Mouse (Mus musculus): ENCODE measurements around the gene Trmt2a. TPM values are rescaled to one million over a fixed set of nuclear protein-coding genes. Genes with fewer than 3 reads are reported as not detected.
"Not testable (repeated sequence)": the region's sequence is repeated elsewhere in the genome, so short reads cannot be mapped to it uniquely, and the experiment has no call there.

Trmt2a gene
- polyA plus RNA-seq, 1 experiment, result 21.7 TPM

- H3K27me3 ChIP-seq (replicated peaks), result no peaks in the 10 kb centered on the region
- H3K4me3 ChIP-seq (replicated peaks), result no peak overlapping the region
- H3K36me3 ChIP-seq (replicated peaks; ENCODE audit: low read length), result peaks cover 91% of the 10 kb centered on the region
- H3K4me1 ChIP-seq, result peaks cover 3% of the 10 kb centered on the region; the same call in 1 of the 2 replicates
- H3K9me3 ChIP-seq, result no peaks in the 10 kb centered on the region
- no peak for TF ChIP-seq GATA1 (IDR thresholded peaks at IDR 0.05; ENCODE audit: borderline replicate concordance, low read length)
- TF ChIP-seq FLI1 (IDR thresholded peaks at IDR 0.05; ENCODE audit: low read length), result no peak
Observed at GRCm38 (mm10) chr16:18275166-18275565, 26.7 kb downstream of the Trmt2a start.

DNA sequence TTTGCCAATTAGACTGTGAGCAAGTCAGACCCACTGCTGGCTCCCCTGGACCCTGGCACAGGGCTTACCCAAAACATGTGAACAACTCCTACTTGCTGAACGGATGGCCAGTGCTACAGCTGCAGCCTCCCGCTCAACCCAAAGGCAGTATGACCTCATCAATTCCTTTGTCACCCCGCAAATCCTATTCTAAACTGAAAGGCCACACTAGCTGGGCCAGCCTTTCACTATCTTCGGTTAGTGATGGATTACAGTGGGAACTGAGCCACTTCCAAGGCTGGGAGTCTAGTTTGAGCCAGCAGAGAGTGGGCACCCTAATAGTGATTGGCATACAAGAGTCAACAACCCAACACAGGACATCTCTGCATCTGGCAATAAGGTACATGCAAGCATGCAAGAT lies 39.7 kb downstream of the Trmt2a start:
- no peaks in the 10 kb centered on the region for H3K9me3 ChIP-seq
- H3K4me1 ChIP-seq, result peaks cover 43% of the 10 kb centered on the region
- H3K4me3 ChIP-seq (replicated peaks), result peak overlapping the region; percentile 95
- H3K27me3 ChIP-seq (replicated peaks), result no peaks in the 10 kb centered on the region
- peaks cover 36% of the 10 kb centered on the region for H3K36me3 ChIP-seq (replicated peaks; ENCODE audit: low read length)
- TF ChIP-seq FLI1 (IDR thresholded peaks at IDR 0.05; ENCODE audit: low read length) (no peak), GATA1 (IDR thresholded peaks at IDR 0.05; ENCODE audit: borderline replicate concordance, low read length) (no peak)

- Histone ChIP-seq H3K4me1 (peaks cover 43% of the 10 kb centered on the region), H3K9me3 (no peaks in the 10 kb centered on the region), H3K4me3 (replicated peaks) (peak overlapping the region; percentile 95), H3K36me3 (replicated peaks; ENCODE audit: low read length) (peaks cover 31% of the 10 kb centered on the region), H3K27me3 (replicated peaks) (no peaks in the 10 kb centered on the region)
- TF ChIP-seq FLI1 (IDR thresholded peaks at IDR 0.05; ENCODE audit: low read length), result no peak
- TF ChIP-seq GATA1 (IDR thresholded peaks at IDR 0.05; ENCODE audit: borderline replicate concordance, low read length), result no peak
Observed at GRCm38 (mm10) chr16:18288581-18289061, 40.1 kb downstream of the Trmt2a start.

GRCm38 (mm10) chr16:18289067-18289588 lies 40.6 kb downstream of the Trmt2a start, which contains the start of gene Dgcr8:
Gene Dgcr8, minus strand, starts transcription at chr16:18289246.
- no peaks in the 10 kb centered on the region for H3K27me3 ChIP-seq (replicated peaks)
- peak within 1 kb of the TSS; percentile 95 for H3K4me3 ChIP-seq (replicated peaks)
- peaks cover 26% of the 10 kb centered on the region for H3K36me3 ChIP-seq (replicated peaks; ENCODE audit: low read length)
- TF ChIP-seq FLI1 (IDR thresholded peaks at IDR 0.05; ENCODE audit: low read length), result no peak
- no peak for TF ChIP-seq GATA1 (IDR thresholded peaks at IDR 0.05; ENCODE audit: borderline replicate concordance, low read length)
- peaks cover 38% of the 10 kb centered on the region for H3K4me1 ChIP-seq
- H3K9me3 ChIP-seq, result no peaks in the 10 kb centered on the region

DNA sequence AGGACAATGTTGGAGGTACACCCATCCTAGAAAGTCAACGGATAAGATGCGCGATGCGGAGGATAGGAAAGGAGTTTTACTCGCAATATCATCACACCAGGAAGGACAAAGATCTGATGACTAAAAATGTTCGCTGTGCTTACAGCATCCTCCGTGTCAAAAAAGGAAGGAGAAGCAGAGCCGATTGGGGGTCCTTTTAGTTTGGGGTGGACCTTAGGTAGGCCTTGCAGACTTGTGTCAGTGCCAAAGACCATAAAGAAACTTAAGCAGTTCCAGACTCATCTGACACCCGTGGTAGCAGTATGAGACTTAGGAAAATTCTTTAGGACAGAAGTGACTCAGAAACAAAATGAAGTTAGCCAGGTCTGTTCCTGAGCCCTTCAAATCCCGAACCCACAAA lies 41.1 kb downstream of the Trmt2a start:
- peaks cover 38% of the 10 kb centered on the region for H3K4me1 ChIP-seq
- not testable (repeated sequence) for H3K9me3 ChIP-seq; H3K27me3 ChIP-seq (replicated peaks)
- peak overlapping the region; percentile 86 for H3K4me3 ChIP-seq (replicated peaks)
- peaks cover 22% of the 10 kb centered on the region for H3K36me3 ChIP-seq (replicated peaks; ENCODE audit: low read length)

Other genes with a start within 250 kb of the Trmt2a start
- gene Dgcr6, start 195.8 kb upstream of the Trmt2a start, polyA plus RNA-seq (2012; ENCODE audit: insufficient read depth, low replicate concordance), result 17.8 and 20.5 TPM in 2 replicates
- gene Prodh, start 158.5 kb upstream of the Trmt2a start, polyA plus RNA-seq (2012; ENCODE audit: insufficient read depth, low replicate concordance), result 45.8 and 90.5 TPM in 2 replicates
- 56.5 and 164 TPM in 2 replicates for gene Rtn4r, start 121.0 kb upstream of the Trmt2a start, polyA plus RNA-seq (2012; ENCODE audit: insufficient read depth, low replicate concordance)
- not detected in 2 replicates for gene Ccdc188, start 30.8 kb upstream of the Trmt2a start, polyA plus RNA-seq (2012; ENCODE audit: insufficient read depth, low replicate concordance)
- 18.6 and 41.2 TPM in 2 replicates for gene Zdhhc8, start 13.5 kb upstream of the Trmt2a start, polyA plus RNA-seq (2012; ENCODE audit: insufficient read depth, low replicate concordance)
- 283 and 648 TPM in 2 replicates for gene Ranbp1, start 53 bp downstream of the Trmt2a start, polyA plus RNA-seq (2012; ENCODE audit: insufficient read depth, low replicate concordance)
- gene Gm49776, start 9.6 kb downstream of the Trmt2a start, polyA plus RNA-seq (2012; ENCODE audit: insufficient read depth, low replicate concordance), result 1.3 TPM in 1 of 2 replicates, not detected in the other
- gene Dgcr8, start 40.6 kb downstream of the Trmt2a start, polyA plus RNA-seq (2012; ENCODE audit: insufficient read depth, low replicate concordance), result 0.77 and 2.5 TPM in 2 replicates
- 17.3 and 33.0 TPM in 2 replicates for gene Tango2, start 99.4 kb downstream of the Trmt2a start, polyA plus RNA-seq (2012; ENCODE audit: insufficient read depth, low replicate concordance)
- 2.6 TPM in 1 of 2 replicates, not detected in the other for gene Arvcf, start 99.5 kb downstream of the Trmt2a start, polyA plus RNA-seq (2012; ENCODE audit: insufficient read depth, low replicate concordance)
- 6.9 TPM in 1 of 2 replicates, not detected in the other for gene Txnrd2, start 177.7 kb downstream of the Trmt2a start, polyA plus RNA-seq (2012; ENCODE audit: insufficient read depth, low replicate concordance)
- 52.8 and 53.5 TPM in 2 replicates for gene Comt, start 178.2 kb downstream of the Trmt2a start, polyA plus RNA-seq (2012; ENCODE audit: insufficient read depth, low replicate concordance)

All from megakaryocyte, embryonic 14.5 days (primary cell).